Mouse (Mus musculus) c-Kit-positive CD71-negative TER-119-negative erythroid progenitor cells, embryonic 14.5 days (primary cell): ENCODE data around the gene Ppie.
"Not testable (repeated sequence)": the region's sequence is repeated elsewhere in the genome, so short reads cannot be mapped to it uniquely, and the experiment has no call there.

Experiments used
- DNase-seq: peaks from one replicate; pipeline ENCODE4 v3.0.0-alpha.2; 2013; ENCODE audit warnings: low read depth

Gene Ppie

DNA sequence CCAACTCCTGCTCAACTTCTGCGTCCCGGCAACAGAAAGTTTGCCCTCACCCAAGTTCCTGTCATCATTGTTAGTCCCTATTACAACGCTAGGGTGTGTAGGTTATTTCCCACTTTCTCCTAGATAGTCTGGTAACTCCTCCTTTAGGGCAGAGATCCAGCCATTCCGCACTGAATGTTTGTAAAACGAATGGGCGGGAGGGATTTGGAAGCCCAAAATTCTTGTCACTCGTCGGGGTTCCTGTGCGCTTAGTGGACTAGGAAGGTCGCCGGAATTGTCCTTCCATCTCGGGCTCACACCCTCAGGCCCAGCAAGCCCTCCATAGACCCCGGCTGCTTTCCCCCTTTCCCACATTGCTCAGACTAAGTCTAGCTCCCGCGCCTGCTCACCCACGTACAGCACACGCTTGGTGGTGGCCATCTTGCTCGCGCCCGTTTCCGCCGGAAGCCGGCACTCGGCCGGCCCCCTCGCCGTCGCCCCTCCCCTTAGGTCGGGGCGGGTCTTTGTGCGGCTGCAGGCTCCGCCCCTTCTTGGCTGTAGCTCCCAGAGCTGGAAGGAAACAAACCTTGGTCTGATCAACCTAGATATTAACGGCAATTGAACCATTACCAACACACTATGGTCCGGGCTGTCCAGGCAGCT is at the start of gene Ppie:
Gene Ppie, minus strand, starts transcription at position 439 of the 642 bp plus-strand sequence.
- DNase-seq, result peak; percentile 71

DNA sequence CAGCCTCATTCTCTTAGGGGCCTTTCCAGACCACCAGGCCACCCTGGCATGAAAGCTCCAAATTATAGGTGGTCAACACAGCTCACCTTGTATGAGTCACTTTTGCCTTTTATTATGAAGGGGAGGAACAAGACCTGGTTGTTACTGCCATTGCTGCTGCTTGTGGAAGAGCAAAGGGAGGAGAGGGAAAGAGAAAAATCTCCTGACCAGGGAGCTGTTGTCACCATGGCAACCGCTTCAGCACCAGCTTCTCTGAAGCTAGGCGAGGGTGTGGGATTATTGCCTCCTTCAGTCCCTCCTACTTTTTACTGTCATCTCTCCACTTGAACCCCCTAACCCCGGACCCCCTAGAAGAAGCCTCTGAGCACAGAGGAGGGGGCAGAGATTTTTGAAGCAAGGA is 45.1 kb upstream of the Ppie start:
- DNase-seq, result no peak

DNA sequence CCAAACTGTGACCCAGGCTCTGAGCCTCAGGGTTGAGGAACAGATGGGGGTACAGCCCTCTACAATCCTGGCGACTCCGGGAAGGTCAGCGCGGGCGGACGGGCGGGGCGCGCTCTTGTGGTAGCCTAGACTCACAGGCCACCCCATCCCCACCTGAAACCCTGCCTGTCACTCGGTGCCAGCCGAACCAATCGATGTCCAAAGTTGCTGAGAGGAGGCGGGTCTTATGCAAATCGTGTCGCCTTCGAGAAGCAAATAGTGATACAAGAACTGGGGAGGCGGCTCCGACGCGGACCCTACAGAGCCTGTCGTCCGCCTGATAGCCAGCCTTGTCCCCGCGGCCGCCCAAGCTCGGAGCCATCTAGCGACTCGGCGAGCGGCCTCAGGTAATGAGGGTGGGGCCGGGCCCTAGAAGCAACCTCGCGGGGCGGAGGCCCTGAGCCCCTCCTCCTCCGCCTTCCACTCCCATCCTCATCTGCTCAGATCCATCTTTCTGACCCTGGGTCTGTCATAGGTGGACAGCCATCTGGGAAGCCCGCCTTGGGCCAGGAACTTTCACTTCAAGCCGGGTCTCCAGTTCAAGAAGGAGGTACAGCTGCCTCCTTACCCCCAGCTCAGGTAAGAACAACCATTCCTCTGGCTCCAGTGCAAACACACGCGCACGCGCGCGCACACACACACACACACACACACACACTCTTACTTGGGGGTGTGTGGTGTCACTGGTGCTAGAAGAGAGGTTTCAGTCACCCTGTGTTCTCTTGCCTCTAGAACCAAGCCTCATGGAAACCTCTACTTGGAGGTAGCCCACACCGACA is 43.7 kb upstream of the Ppie start:
- DNase-seq, result no peak

DNA sequence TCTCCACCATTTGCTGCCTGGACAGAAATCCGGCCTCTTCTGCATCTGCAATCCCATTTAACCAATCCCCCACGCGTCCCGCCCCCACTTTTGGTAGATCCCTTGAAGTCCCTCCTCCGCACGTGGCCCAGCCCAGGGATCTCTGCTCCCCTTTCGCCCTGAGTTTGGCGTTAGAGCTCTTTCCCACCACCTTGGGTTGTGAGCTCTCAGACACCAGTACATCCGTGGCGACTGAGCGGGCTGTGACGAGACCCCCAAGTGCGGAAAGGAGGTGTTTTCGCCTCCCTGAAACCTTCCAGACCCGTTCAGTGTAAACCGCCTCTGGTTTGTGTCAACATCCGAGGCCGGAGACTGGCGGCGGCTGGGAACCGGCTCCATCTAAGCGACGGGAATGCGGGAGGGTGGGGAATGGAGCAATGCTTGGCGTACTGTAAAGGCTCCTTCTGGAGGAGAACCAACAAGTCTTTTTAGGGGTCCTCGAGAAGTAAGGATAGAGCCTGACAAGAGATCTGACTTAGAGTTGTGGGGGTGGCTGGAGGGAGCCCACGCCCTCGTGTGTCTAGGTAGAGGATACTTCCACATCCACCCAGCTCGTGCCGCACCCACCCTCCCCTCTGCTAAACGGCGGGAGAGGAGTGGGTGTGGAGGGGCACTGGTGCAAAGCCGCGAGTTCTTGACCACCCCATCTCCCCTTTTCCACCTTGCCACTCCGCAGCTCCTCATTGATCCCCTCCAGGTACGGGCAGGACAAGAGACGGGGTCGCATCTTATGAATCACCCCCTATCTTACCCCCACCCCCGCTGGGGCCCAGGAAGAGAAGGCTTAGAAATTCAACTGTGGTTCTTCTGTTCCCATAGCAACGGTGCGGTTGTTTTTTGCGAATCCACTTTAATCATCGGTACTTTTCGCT is 42.8 kb upstream of the Ppie start, which contains the start of gene Hpcal4:
Gene Hpcal4, plus strand, starts transcription at position 900 of the 911 bp plus-strand sequence.
- no peak for DNase-seq

DNA sequence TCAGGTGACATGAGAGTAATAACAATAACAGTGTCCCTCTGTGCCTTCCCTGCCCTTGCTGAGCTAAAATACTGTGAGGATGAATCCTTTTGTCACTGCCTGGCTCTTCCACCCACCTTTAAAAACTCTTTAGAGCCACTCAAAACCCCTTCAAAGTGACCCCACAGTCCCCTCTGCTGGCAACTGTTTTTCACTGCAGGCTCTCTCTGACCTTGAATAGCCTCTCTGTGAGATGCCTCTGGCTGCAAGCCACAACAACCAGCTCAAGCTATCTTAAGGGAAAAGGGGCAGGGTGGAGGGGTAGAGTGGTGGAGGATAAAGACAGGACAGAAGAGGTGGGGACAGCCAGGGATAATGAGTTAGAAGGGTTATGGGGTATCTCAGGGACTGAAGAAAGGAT is 32.1 kb upstream of the Ppie start:
- no peak for DNase-seq

DNA sequence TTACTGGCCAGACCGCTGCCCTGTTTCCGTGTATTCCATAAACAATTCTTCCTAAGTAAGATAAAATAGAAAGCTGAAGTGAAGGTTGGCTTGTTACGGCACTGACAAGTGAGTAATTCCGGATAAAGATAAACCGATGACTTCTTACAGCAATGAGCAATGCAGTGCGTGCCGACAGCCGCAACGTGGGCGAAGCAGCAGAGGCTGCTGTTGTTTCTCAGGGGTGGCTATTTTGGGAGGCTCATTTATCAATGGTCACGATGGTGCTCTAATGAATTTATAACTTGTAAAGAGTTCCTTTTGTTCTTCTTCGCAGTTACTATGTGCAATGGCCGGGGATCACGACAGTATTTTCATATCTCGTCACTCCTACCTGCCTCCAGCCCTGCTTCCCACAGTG is 24.4 kb upstream of the Ppie start:
- DNase-seq, result no peak

DNA sequence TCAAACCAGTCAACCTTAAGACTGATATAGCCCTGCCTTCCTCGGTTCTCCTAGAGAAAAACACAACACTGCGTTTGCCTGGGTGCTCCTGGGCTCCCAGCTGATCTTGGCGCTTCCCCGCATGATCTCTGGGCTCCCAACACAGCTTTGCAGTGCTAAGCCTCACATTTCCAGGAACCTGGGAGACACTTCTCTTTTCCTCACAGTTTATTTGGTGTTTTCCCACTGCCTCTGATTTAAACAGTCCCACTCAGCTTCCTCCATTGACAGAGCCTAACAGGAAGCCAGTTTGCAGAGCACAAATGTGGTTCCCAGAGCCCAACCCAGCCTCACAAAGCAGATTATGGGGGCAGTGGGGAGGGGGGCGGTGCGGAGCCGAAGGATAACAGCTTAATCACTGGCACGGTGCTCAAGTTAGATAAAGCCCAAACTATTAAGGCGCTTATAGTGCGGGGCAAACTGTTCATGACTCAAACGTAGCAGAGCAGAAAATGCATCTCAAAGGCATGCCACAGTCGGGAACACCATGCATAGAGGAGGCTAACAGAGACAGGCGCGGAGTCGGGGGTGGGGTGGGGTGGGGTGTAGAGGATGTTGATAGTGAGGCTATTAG is 22.7 kb upstream of the Ppie start:
- no peak for DNase-seq

DNA sequence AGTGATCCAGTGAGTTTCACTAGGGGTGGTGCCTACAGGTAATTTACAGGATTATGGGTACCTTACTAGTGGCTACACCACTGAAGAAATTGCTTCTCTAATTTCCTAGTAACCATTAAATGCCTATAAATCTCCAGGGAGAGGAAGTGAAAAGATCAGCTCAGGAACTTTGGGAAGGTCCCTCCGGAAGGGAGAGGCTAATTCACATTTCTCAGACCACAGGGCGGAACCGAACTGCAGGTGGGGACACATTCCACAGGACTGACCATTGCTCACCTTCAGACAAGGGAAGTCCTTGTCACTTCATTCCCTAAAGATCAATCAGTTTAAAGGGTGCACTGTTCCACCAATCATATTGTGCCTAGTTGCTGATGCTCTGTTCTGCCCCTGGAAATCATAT is 21.5 kb upstream of the Ppie start:
- not testable (repeated sequence) for DNase-seq

DNA sequence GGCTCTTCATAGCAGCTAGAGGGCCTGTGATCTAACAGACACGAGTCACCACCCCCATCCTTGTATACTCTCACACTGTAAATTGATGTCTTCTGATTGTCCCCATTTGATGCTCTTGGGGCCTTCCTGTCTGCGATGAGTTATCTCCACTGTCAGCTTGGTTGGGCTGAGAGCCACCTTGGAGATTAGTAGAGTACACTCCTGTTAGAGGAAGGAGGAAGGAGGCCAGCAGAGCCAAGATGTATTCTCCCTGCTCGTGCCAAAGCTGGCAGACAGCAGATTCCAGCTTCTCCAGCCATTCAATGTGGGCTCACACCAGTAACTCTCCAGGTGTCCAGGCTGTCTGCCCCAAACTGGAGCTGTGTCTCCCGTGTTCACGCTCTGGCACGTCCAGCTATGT is 20.8 kb upstream of the Ppie start:
- no peak for DNase-seq

DNA sequence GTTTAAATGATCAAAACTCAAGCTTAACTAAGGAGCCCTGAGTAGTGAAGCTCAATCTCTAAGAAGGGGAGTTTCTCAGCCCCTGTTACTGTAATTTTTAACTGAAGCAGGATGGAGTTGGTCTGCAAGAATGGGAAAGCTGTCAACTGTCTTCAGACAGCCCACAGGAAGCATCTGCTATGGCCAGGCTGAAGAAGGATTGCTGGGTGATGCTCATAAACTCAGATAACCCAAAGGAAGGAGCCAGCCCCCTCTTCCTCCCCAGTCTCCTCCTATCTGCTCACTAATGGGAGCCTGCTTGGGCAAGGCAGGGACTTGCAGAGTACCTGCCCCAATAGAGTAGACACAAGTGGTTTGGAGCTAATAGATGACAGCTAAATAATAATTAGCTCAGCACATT is 16.1 kb upstream of the Ppie start:
- DNase-seq, result no peak

DNA sequence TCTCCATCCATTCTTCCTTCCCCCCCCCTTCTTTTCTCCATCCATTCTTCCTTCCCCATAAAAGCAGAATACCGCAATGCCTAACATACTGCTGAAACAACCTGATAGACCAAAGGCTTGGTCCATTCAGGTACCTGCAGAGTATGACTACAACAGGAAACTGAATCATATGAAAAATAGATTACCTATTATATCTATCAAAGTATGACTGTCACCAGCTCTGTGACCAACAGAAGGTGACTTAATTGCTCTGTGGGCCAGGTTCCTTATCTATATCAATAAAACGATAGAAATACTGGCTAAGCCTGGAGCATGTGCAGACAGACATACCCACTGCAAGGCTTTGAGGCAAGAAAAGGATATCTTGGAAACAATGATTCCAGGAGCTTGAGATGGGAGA is 15.7 kb upstream of the Ppie start:
- no peak for DNase-seq

DNA sequence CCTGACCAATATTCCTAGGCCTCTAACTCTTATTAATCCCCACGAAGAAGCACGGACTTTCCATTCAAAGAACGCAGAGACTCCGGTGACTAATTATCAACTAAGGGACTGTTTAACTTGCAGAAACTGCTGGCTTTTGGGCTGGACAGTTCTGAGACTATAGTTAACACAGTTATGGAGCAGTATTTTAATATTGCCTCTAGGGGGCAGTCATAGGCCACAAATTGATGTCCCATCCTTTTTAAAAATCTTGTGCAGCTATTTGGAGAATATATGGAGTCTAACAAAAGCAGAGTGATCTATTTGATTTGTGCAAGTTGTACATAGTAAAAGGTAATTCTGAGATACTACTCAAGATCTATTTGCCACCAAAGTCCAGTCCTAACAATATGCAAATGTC is 15.3 kb upstream of the Ppie start:
- peak; percentile 51 for DNase-seq

DNA sequence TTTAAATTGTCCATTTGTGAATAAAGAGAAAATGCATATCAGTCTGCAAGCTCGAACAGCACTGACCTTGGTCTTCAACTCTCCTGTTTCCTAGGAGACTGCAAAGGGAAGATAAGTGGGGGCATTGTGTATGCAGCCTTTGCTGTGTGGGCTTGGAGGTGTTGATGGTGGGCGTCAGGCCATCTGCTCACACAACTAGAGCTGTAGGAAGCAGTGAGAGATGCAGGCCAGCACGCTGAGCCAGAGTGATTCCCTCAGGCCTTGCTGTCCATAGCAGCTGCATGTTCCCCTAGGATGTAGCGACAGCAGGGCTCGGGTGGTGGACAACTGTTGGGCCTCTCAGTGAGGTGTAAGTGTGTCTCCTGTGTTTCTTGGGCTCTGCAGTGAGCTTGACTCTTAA is 13.2 kb upstream of the Ppie start:
- DNase-seq, result no peak

DNA sequence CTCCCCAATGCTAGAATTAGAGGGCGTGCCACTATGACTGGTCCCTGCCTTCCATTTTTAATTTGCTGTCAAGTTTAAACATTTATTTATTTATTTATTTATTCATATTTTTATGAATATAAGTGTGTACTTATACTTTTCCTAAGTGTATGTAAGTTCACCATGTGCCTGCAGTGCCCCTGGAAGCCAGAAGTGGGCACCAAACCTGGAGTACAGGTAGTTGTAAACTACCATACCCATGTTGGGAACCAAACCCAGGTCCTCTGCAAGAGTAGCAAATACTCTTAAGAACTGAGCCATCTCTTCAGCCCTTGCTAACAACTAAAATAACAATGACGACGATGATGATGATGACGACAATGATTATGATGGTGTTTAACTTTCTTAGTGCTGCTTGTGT is 12.3 kb upstream of the Ppie start:
- no peak for DNase-seq

DNA sequence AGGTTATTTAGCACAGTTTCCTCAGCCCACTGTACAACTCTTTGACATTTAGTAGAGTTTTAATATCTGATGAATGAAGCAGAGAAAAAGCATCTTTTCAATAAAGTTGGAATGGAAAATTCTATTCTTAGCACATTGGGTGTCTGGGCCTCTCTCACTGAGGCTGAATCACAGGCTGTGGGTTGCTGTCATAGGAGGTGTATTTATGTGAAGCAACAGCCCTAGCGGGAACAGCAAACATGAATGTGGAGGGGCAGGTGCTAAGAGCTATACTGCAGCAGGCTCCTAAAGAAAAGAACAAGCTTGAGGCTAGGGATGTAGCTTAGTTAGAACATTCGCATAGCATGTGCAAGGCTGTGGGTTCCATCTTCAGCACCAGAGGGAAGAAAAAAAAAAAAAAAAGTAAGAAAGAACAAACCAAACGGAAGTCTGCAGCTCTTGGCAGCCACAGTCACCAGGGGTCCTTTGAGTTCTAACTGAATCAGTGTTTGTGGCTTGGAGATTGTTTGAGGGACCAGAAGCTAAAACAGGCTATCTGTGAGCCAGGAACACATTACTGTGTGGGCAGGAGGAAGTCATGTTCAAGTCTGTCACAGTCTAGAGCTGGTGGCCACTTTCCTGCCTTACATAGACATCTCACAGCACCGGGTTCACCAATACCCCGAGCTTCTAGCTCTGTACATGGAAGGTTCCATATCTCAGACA is 7.8 kb upstream of the Ppie start:
- no peak for DNase-seq

DNA sequence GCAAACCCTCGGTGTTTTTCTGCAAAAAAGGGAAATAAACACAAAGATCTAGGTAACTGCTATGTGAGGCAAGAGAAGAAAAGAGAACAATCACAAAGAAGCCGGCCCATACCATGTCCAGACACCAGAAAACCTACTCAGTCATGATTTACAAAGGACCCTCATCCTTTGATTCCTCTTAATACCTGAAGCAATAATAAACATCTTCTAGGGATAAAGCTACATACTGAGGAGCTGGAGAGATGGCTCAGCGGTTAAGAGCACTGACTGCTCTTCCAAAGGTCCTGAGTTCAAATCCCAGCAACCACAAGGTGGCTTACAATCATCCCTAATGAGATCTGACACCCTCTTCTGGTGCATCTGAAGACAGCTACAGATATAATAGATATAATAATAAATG is 2.2 kb downstream of the Ppie start:
- no peak for DNase-seq

DNA sequence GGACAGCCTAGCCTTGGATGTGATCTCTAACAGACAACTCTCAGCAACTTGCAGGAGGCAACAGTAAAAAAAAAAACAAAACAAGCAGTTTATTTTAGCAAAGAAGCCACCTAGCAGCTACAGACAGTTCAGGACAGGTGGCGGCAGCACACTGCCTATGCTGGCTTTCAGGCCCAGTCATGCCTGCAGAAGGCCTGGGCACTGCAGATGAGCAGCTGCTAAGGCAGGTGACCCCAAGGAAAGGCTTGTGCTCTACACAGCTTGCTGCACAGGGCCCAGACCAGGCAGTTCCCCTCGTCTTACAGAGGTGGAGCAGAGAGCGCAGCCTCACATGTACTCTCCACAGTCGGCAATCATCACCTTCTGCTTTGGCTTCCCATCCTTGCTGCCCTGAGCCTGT is 12.7 kb downstream of the Ppie start:
- DNase-seq, result no peak

DNA sequence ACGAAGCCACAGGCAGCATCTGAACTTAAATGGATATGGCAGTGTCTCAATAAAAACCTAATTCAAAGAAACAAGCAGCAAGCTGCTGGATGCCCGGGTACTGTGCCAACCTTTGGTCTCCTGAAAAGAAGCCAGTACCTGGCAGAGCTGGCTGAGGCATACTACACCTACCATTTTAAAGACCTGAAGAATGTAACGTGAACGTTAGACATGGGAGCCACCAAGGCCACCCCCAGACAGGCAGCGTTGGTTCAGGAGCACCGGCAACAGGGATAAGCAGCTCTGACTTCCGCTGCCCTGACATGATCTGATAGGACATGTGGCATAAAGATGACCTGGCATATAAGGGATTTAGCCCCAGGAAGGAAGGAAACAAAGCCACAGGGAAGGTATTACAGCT is 13.1 kb downstream of the Ppie start:
- DNase-seq, result no peak

DNA sequence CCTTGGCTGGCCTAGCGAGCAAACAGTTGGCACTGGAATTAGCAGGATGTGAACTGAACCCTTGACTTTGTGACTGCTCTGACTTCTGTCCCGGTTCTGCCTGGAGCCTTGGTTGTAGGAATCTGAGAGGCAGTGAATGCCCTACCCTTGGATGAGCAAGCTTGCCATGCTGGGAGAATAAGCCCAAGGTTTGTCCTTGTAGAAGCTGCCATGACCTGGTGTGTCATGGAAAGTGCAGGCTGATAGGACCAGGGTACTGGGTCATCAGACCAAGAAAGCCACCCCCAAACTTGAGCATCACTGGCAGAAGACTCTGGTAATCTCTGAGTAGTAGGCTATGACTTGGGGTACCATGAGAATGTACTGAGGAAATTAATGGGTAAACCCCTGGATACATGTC is 18.5 kb downstream of the Ppie start:
- DNase-seq, result no peak

DNA sequence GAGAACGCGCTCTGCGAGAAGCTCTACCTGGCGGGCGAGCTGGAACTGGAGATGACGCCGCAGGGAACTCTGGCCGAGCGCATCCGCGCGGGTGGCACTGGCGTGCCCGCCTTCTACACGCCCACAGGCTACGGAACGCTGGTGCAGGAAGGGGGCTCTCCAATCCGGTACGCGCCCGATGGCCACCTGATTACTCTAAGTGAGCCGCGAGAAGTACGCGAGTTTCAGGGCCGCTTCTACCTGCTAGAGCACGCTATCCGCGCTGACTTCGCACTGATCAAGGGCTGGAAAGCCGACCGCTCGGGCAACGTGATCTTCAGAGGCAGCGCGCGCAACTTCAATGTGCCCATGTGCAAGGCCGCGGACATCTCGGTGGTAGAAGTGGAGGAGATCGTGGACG is 23.1 kb downstream of the Ppie start:
- not testable (repeated sequence) for DNase-seq

DNA sequence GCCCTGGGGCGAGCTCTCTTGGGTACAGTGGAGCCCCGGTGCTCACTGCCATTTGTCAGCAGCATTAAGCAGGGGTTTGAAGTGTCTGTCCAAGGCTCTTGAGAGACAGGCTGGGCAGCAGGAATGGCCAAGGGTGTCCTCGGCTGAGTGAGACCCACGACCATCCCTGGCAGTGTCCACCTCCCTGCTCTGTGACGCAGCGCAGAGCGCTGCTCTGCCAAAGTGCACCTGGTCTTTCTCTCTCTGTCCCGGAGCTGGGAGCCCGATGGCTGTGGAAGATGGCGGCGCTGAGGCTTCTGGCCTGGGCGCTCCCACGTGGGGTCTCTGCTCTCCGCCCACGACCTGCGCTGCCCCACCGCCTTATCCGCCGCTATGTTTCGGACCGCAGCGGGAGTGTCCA is 23.7 kb downstream of the Ppie start, which contains the start of gene Oxct2b:
Gene Oxct2b, plus strand, starts transcription at position 256 of the 400 bp plus-strand sequence.
- DNase-seq, result no peak
